Mouse (Mus musculus) adrenal gland, postnatal 14 days (tissue): ENCODE measurements around the gene Slc25a29. TPM values are rescaled to one million over a fixed set of nuclear protein-coding genes. Genes with fewer than 3 reads are reported as not detected.
"Not testable (repeated sequence)": the region's sequence is repeated elsewhere in the genome, so short reads cannot be mapped to it uniquely, and the experiment has no call there.

Source experiments
- DNase-seq: peaks from one replicate; pipeline ENCODE4 v3.0.0; 2021; ENCODE audit warnings: mixed read lengths
- long read RNA-seq, 2 experiments: library from polyadenylated mRNA; stranded (forward); transcript quantifications; one replicate each; pipeline ENCODE4 v2.0.0; 2021
- total RNA-seq: library from RNA; stranded (reverse); gene quantifications from 2 replicates; pipeline ENCODE4 v1.2.3, GENCODE M21; 2021

The Slc25a29 gene
- 13.5 and 16.2 TPM in 2 replicates for total RNA-seq
- long read RNA-seq, experiment 1, transcript Slc25a29-201 (4 exons, 1,976 nt), result major isoform, 40 of 46 reads
- long read RNA-seq, experiment 1, partial matches to known transcripts, result 2 of 46 reads
- long read RNA-seq, experiment 1, other reads (novel, unspliced or antisense), result 3 of 46 reads
- long read RNA-seq, experiment 2, transcript Slc25a29-201 (4 exons, 1,976 nt), result major isoform, 26 of 26 reads
- long read RNA-seq, experiment 2, partial matches to known transcripts, result 0 of 26 reads
- long read RNA-seq, experiment 2, other reads (novel, unspliced or antisense), result 0 of 26 reads

GRCm38 (mm10) chr12:108835840-108836409 is at the start of gene Slc25a29, which contains the start of gene Slc25a47:
TSS of gene Slc25a29 (minus strand) at chr12:108835883.
TSS of gene Slc25a47 (plus strand) at chr12:108836046.
- DNase-seq, result peak; percentile 98

- peak; percentile 51 for DNase-seq
These were observed 47.1 kb upstream of the Slc25a29 start for GRCm38 (mm10) chr12:108882776-108883175.

- no peak for DNase-seq
These were observed 45.5 kb upstream of the Slc25a29 start for GRCm38 (mm10) chr12:108881192-108881591.

- DNase-seq, result no peak
These were observed 44.9 kb upstream of the Slc25a29 start for GRCm38 (mm10) chr12:108880606-108881005.

- no peak for DNase-seq
These were observed 43.5 kb upstream of the Slc25a29 start for GRCm38 (mm10) chr12:108879138-108879537.

- no peak for DNase-seq
These were observed 37.4 kb upstream of the Slc25a29 start for GRCm38 (mm10) chr12:108873122-108873521.

- DNase-seq, result peak; percentile 38
These were observed 33.9 kb upstream of the Slc25a29 start for GRCm38 (mm10) chr12:108869575-108869974.

- DNase-seq, result peak; percentile 23
These were observed 29.4 kb upstream of the Slc25a29 start for GRCm38 (mm10) chr12:108865007-108865494.

- DNase-seq, result no peak
These were observed 22.8 kb upstream of the Slc25a29 start for GRCm38 (mm10) chr12:108858486-108858885.

- DNase-seq, result no peak
These were observed 22.0 kb upstream of the Slc25a29 start for GRCm38 (mm10) chr12:108857589-108858184.

- no peak for DNase-seq
These were observed 21.4 kb upstream of the Slc25a29 start for GRCm38 (mm10) chr12:108857109-108857508.

GRCm38 (mm10) chr12:108856186-108856585 is 20.5 kb upstream of the Slc25a29 start:
- DNase-seq, result no peak

- DNase-seq, result no peak
These were observed 19.4 kb upstream of the Slc25a29 start for GRCm38 (mm10) chr12:108855081-108855480.

GRCm38 (mm10) chr12:108852822-108853221 is 17.1 kb upstream of the Slc25a29 start:
- no peak for DNase-seq

GRCm38 (mm10) chr12:108850886-108851285 is 15.2 kb upstream of the Slc25a29 start:
- DNase-seq, result no peak

GRCm38 (mm10) chr12:108850129-108850528 is 14.4 kb upstream of the Slc25a29 start:
- DNase-seq, result no peak

GRCm38 (mm10) chr12:108849488-108850022 is 13.9 kb upstream of the Slc25a29 start:
- DNase-seq, result no peak

GRCm38 (mm10) chr12:108848033-108848432 is 12.3 kb upstream of the Slc25a29 start:
- not testable (repeated sequence) for DNase-seq

- DNase-seq, result peak; percentile 69
These were observed 7.0 kb upstream of the Slc25a29 start for GRCm38 (mm10) chr12:108842663-108843062.

- no peak for DNase-seq
These were observed 5.5 kb upstream of the Slc25a29 start for GRCm38 (mm10) chr12:108841181-108841580.

GRCm38 (mm10) chr12:108836722-108837121 is 1.0 kb upstream of the Slc25a29 start:
- DNase-seq, result no peak

GRCm38 (mm10) chr12:108835208-108835839 is 359 bp downstream of the Slc25a29 start:
- no peak for DNase-seq
